Mouse (Mus musculus) CH12.LX (cell line): ENCODE data around the gene Kif23. TPM values are rescaled to one million over a fixed set of nuclear protein-coding genes. Genes with fewer than 3 reads are reported as not detected.

Experiments used
- DNase-seq: peaks from one replicate; pipeline ENCODE4 v3.0.0-alpha.2; 2013; ENCODE audit errors: extremely low read depth
- H3K27ac ChIP-seq: 2 replicates; pipeline ENCODE4 v1.5.1; 2012; ENCODE audit warnings: low read depth, mild to moderate bottlenecking, control low read depth, moderate library complexity; ENCODE audit not compliant: insufficient read depth
- H3K27me3 ChIP-seq: replicated peaks from 2 replicates; pipeline ENCODE3; 2012; ENCODE audit warnings: inconsistent platforms
- H3K36me3 ChIP-seq, 2 experiments: replicated peaks in 1 of 2; 2 replicates each; pipeline versions ENCODE3 to v1.6.1; 2012; ENCODE audit warnings: inconsistent platforms in 1 of 2, low read length in 1 of 2, mild to moderate bottlenecking in 1 of 2, mixed read lengths in 1 of 2, moderate library complexity in 1 of 2; ENCODE audit not compliant: control insufficient read depth in 1 of 2, insufficient read depth in 1 of 2
- H3K4me1 ChIP-seq, 2 experiments: 2 replicates each; pipeline ENCODE4 v1.6.1; 2012; ENCODE audit warnings: inconsistent platforms in 1 of 2, moderate library complexity in 1 of 2; ENCODE audit not compliant: insufficient read depth in 2 of 2, control insufficient read depth in 1 of 2
- H3K4me2 ChIP-seq: 2 replicates; pipeline ENCODE4 v1.6.1; 2012; ENCODE audit warnings: low read depth, mild to moderate bottlenecking, control low read depth; ENCODE audit not compliant: poor library complexity, insufficient read depth, severe bottlenecking
- H3K4me3 ChIP-seq, 3 experiments: fragments of 150-350 bp in 1 of 3; sonication (generic) in 1 of 3; replicated peaks in 1 of 3; 2 replicates each; pipeline versions ENCODE3 to v1.5.1; 2011 to 2012; ENCODE audit warnings: low read depth in 2 of 3, low read length in 2 of 3, mild to moderate bottlenecking in 2 of 3, moderate library complexity in 2 of 3, control low read depth in 1 of 3, improper control_type of control experiment in 1 of 3, inconsistent platforms in 1 of 3, mixed read lengths in 1 of 3; ENCODE audit not compliant: poor library complexity in 1 of 3
- H3K79me2 ChIP-seq: replicated peaks from 2 replicates; pipeline ENCODE4 v1.6.1; 2012; ENCODE audit warnings: mild to moderate bottlenecking, moderate library complexity; ENCODE audit not compliant: control insufficient read depth, poor library complexity, insufficient read depth, severe bottlenecking; ENCODE audit errors: extremely low read depth
- H3K9ac ChIP-seq: 2 replicates; pipeline ENCODE4 v1.6.1; 2012; ENCODE audit warnings: low read depth, mild to moderate bottlenecking, control low read depth, moderate library complexity; ENCODE audit not compliant: insufficient read depth
- H3K9me3 ChIP-seq: replicated peaks from 2 replicates; pipeline ENCODE3; 2012; ENCODE audit warnings: low read length, inconsistent platforms, mixed read lengths
- BHLHE40 ChIP-seq: IDR thresholded peaks from 2 replicates; pipeline ENCODE4 v1.6.1; 2011; ENCODE audit warnings: mild to moderate bottlenecking, low read depth, low read length, improper control_type of control experiment
- CHD1 ChIP-seq: IDR thresholded peaks from 2 replicates; pipeline ENCODE4 v1.6.1; 2012; ENCODE audit warnings: low read depth, low read length, improper control_type of control experiment, inconsistent platforms
- CHD2 ChIP-seq: IDR thresholded peaks from 2 replicates; pipeline ENCODE4 v1.6.1; 2011; ENCODE audit warnings: low read length, improper control_type of control experiment
- CTCF ChIP-seq, 2 experiments: IDR thresholded peaks in 1 of 2; conservative IDR thresholded peaks in 1 of 2; 2 replicates each; pipeline ENCODE4 v1.5.1; 2011 to 2012; ENCODE audit warnings: low read depth in 2 of 2, low read length in 2 of 2, improper control_type of control experiment in 1 of 2, inconsistent platforms in 1 of 2, mild to moderate bottlenecking in 1 of 2, moderate library complexity in 1 of 2
- E2F4 ChIP-seq: IDR thresholded peaks from 2 replicates; pipeline ENCODE4 v1.6.1; 2011; ENCODE audit warnings: low read depth, low read length, improper control_type of control experiment; ENCODE audit not compliant: insufficient replicate concordance
- ELF1 ChIP-seq: IDR thresholded peaks from 2 replicates; pipeline ENCODE4 v1.6.1; 2014; ENCODE audit warnings: low read depth, mild to moderate bottlenecking, inconsistent platforms, low read length, improper control_type of control experiment
- EP300 ChIP-seq: IDR thresholded peaks from 2 replicates; pipeline ENCODE4 v1.6.1; 2011; ENCODE audit warnings: low read length, improper control_type of control experiment
- ETS1 ChIP-seq: conservative IDR thresholded peaks from 2 replicates; pipeline ENCODE4 v1.6.1; 2012; ENCODE audit warnings: low read depth, mild to moderate bottlenecking, inconsistent platforms, low read length, improper control_type of control experiment, moderate library complexity
- GABPA ChIP-seq: IDR thresholded peaks from 2 replicates; pipeline ENCODE4 v1.6.1; 2012; ENCODE audit warnings: low read depth, low read length, improper control_type of control experiment, inconsistent platforms; ENCODE audit not compliant: insufficient replicate concordance
- HCFC1 ChIP-seq: IDR thresholded peaks from 2 replicates; pipeline ENCODE4 v1.6.1; 2012; ENCODE audit warnings: low read depth, mild to moderate bottlenecking, inconsistent platforms, low read length, improper control_type of control experiment
- JUN ChIP-seq: IDR thresholded peaks from 2 replicates; pipeline ENCODE4 v1.6.1; 2011; ENCODE audit warnings: low read depth, mild to moderate bottlenecking, low read length, improper control_type of control experiment, moderate library complexity; ENCODE audit not compliant: insufficient read depth
- JUND ChIP-seq: conservative IDR thresholded peaks from 2 replicates; pipeline ENCODE4 v1.6.1; 2011; ENCODE audit warnings: low read depth, low read length, improper control_type of control experiment
- KAT2A ChIP-seq: IDR thresholded peaks from 2 replicates; pipeline ENCODE4 v1.6.1; 2012; ENCODE audit warnings: low read length, improper control_type of control experiment, inconsistent platforms; ENCODE audit not compliant: insufficient replicate concordance
- MAFK ChIP-seq: IDR thresholded peaks from 2 replicates; pipeline ENCODE4 v1.6.1; 2011; ENCODE audit warnings: low read length, improper control_type of control experiment; ENCODE audit not compliant: insufficient replicate concordance
- MAX ChIP-seq: IDR thresholded peaks from 2 replicates; pipeline ENCODE4 v1.6.1; 2011; ENCODE audit warnings: low read length, improper control_type of control experiment
- MEF2A ChIP-seq: IDR thresholded peaks from 2 replicates; pipeline ENCODE4 v1.6.1; 2014; ENCODE audit warnings: low read depth, mild to moderate bottlenecking, inconsistent platforms, low read length, improper control_type of control experiment, borderline replicate concordance
- MXI1 ChIP-seq: IDR thresholded peaks from 2 replicates; pipeline ENCODE4 v1.6.1; 2011; ENCODE audit warnings: mild to moderate bottlenecking, low read depth, low read length, improper control_type of control experiment
- NELFE ChIP-seq: IDR thresholded peaks from 2 replicates; pipeline ENCODE4 v1.6.1; 2011; ENCODE audit warnings: low read depth, low read length, improper control_type of control experiment
- PAX5 ChIP-seq: IDR thresholded peaks from 2 replicates; pipeline ENCODE4 v1.6.1; 2012; ENCODE audit warnings: low read length, inconsistent platforms, mixed read lengths
- POLR2A ChIP-seq: IDR thresholded peaks from 2 replicates; pipeline ENCODE4 v1.6.1; 2011; ENCODE audit warnings: low read depth, mild to moderate bottlenecking, improper control_type of control experiment, low read length
- POLR2AphosphoS2 ChIP-seq: IDR thresholded peaks from 2 replicates; pipeline ENCODE4 v1.6.1; 2011; ENCODE audit warnings: low read depth, low read length, improper control_type of control experiment
- RAD21 ChIP-seq: IDR thresholded peaks from 2 replicates; pipeline ENCODE4 v1.6.1; 2011; ENCODE audit warnings: low read depth, mild to moderate bottlenecking, low read length, improper control_type of control experiment, moderate library complexity
- RCOR1 ChIP-seq: conservative IDR thresholded peaks from 2 replicates; pipeline ENCODE4 v1.6.1; 2012; ENCODE audit warnings: low read depth, mild to moderate bottlenecking, inconsistent platforms, low read length, improper control_type of control experiment
- SIN3A ChIP-seq: IDR thresholded peaks from 2 replicates; pipeline ENCODE4 v1.6.1; 2012; ENCODE audit warnings: low read length, improper control_type of control experiment, inconsistent platforms
- SMC3 ChIP-seq: IDR thresholded peaks from 2 replicates; pipeline ENCODE4 v1.6.1; 2011; ENCODE audit warnings: low read depth, low read length, improper control_type of control experiment
- TCF12 ChIP-seq: IDR thresholded peaks from 2 replicates; pipeline ENCODE4 v1.6.1; 2014; ENCODE audit warnings: low read depth, mild to moderate bottlenecking, inconsistent platforms, low read length, improper control_type of control experiment
- UBTF ChIP-seq: IDR thresholded peaks from 2 replicates; pipeline ENCODE4 v1.6.1; 2012; ENCODE audit warnings: low read depth, mild to moderate bottlenecking, inconsistent platforms, low read length, improper control_type of control experiment, moderate library complexity
- USF1 ChIP-seq: IDR thresholded peaks from 2 replicates; pipeline ENCODE4 v1.6.1; 2014; ENCODE audit warnings: low read depth, mild to moderate bottlenecking, inconsistent platforms, low read length, improper control_type of control experiment
- USF2 ChIP-seq: conservative IDR thresholded peaks from 2 replicates; pipeline ENCODE4 v1.6.1; 2011; ENCODE audit warnings: low read depth, low read length, improper control_type of control experiment
- ZC3H11A ChIP-seq: IDR thresholded peaks from 2 replicates; pipeline ENCODE4 v1.6.1; 2012; ENCODE audit warnings: low read depth, mild to moderate bottlenecking, inconsistent platforms, low read length, improper control_type of control experiment
- ZMIZ1 ChIP-seq: IDR thresholded peaks from 2 replicates; pipeline ENCODE4 v1.6.1; 2012; ENCODE audit warnings: low read depth, mild to moderate bottlenecking, inconsistent platforms, low read length, improper control_type of control experiment
- dilution Hi-C: fragments of 300-500 bp; cut with MboI; formaldehyde crosslinking; loops from 2 replicates; pipeline ENCODE4 v1.14.3; 2020; ENCODE audit warnings: low sequenced_read_pairs; ENCODE audit not compliant: extremely low pct_unique_long_range_greater_than_20kb, extremely low pct_ligation_motif_present
- in situ Hi-C: fragments of 300-500 bp; cut with MboI; formaldehyde crosslinking; loops from 3 replicates; pipeline ENCODE4 v1.14.3; 2019; ENCODE audit warnings: low sequenced_read_pairs, low pct_ligation_motif_present, low pct_unique_long_range_greater_than_20kb, mixed read lengths
- polyA plus RNA-seq: library from polyadenylated mRNA; unstranded; fragments of >175 nt; gene quantifications from 2 replicates; pipeline ENCODE4 v1.2.1, GENCODE M21; 2012; ENCODE audit warnings: low read depth; ENCODE audit not compliant: insufficient read length
- total RNA-seq, 2 experiments: library from RNA; depleted of rRNA; stranded (reverse); fragments of 300-350 nt in 1 of 2; fragments of >200 nt in 1 of 2; gene quantifications; 2 replicates each; pipeline ENCODE4 v1.2.3; 2012 to 2014

Gene Kif23
- total and polyA plus RNA-seq, 3 experiments: 50.6 to 133 (median 96.2) TPM

- in situ Hi-C loops (no loop called here), dilution Hi-C loops (no loop called here)
- H3K79me2 ChIP-seq: no peaks in the 10 kb centered on the region
- H3K27ac ChIP-seq: peak overlapping the region; percentile 94
- no peaks in the 10 kb centered on the region for H3K27me3 ChIP-seq
- peaks cover 67 to 93% of the 10 kb centered on the region in 2 experiments for H3K4me1 ChIP-seq
- no peaks in the 10 kb centered on the region for H3K9me3 ChIP-seq
- no peak overlapping the region for H3K4me3 ChIP-seq
- no peak overlapping the region for H3K9ac ChIP-seq
- no peak for DNase-seq
- TF ChIP-seq TCF12: no peak
- no peak for TF ChIP-seq USF1
- no peak for TF ChIP-seq KAT2A
- no peak for TF ChIP-seq NELFE
- TF ChIP-seq ZC3H11A: no peak
- no peak for TF ChIP-seq MEF2A
- no peak for TF ChIP-seq CHD2
- no peak for TF ChIP-seq POLR2A
- no peak for TF ChIP-seq SMC3
- TF ChIP-seq CHD1: no peak
- no peak for TF ChIP-seq USF2
- TF ChIP-seq, all 38 proteins: peak for 0
- Histone ChIP-seq H3K4me2 (no peak overlapping the region), H3K36me3 (no peaks in the 10 kb centered on the region)
Observed at GRCm38 (mm10) chr9:61965987-61966386, 19.4 kb upstream of the Kif23 start.

- in situ Hi-C loops (no loop called here), dilution Hi-C loops (no loop called here)
- H3K4me2 ChIP-seq: peak overlapping the region; percentile 59
- DNase-seq: peak; percentile 93
- no peaks in the 10 kb centered on the region for H3K9me3 ChIP-seq
- H3K79me2 ChIP-seq: no peaks in the 10 kb centered on the region
- no peaks in the 10 kb centered on the region for H3K27me3 ChIP-seq
- H3K9ac ChIP-seq: 0 out of 2 replicates have a peak overlapping the region, but pooled peaks have one; percentile 14
- peaks cover 67 to 93% of the 10 kb centered on the region in 2 experiments for H3K4me1 ChIP-seq
- H3K4me3 ChIP-seq: no peak overlapping the region
- no peaks in the 10 kb centered on the region for H3K36me3 ChIP-seq
- peak overlapping the region; percentile 99 for H3K27ac ChIP-seq
- TF ChIP-seq SMC3 (peak; percentile 78), GABPA (no peak), EP300 (peak; percentile 87), USF1 (no peak), POLR2AphosphoS2 (no peak), POLR2A (no peak), NELFE (no peak), CTCF (conservative IDR thresholded peaks at IDR 0.05 in 1 of 2, IDR thresholded peaks at IDR 0.05 in 1 of 2; ENCODE audit: low read depth in 2 of 2, low read length in 2 of 2) (peak; percentile 73 to 90), JUN (0 out of 2 replicates have a peak, but pooled peaks have one; percentile 20), RCOR1 (peak; percentile 80), JUND (no peak), HCFC1 (peak; percentile 65), ETS1 (peak; percentile 82), MAX (peak; percentile 73; the same call in 1 of the 2 replicates), E2F4 (no peak), PAX5 (no peak), ZMIZ1 (0 out of 2 replicates have a peak, but pooled peaks have one; percentile 66), SIN3A (peak; percentile 94), BHLHE40 (peak; percentile 68), KAT2A (no peak), MXI1 (peak; percentile 80), MAFK (peak; percentile 77), RAD21 (peak; percentile 81), CHD1 (0 out of 2 replicates have a peak, but pooled peaks have one; percentile 57), USF2 (no peak), UBTF (peak; percentile 64; the same call in 1 of the 2 replicates), TCF12 (peak; percentile 50), MEF2A (peak; percentile 94), ELF1 (no peak; the same call in 1 of the 2 replicates)
Observed at GRCm38 (mm10) chr9:61965411-61965930, 18.9 kb upstream of the Kif23 start.
